Comparison of ENCODE assay signal across 10 mouse cellular contexts in the genomic region with DNA sequence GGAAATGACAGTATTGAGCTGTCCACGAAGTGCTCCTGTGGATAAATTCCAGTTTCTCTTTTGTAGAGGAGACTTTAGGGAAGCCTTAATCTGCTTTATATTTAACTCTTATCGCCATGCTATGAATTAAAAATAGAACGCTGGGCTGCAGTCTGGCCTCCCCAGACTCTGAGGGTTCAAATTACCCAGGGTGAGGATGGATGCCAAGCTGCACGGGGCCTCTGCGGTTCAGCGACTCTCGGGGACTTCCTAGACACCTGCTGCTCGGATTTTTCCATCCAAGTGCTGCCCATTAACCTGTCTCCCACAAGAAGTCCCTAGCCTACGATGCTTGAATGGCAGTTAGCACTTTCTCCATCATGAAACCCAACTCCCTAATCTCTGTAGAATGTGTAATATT.
A peak's percentile ranks its signal among the peaks of the same experiment; 100 is the strongest.
DNase-seq lines count a peak whose midpoint lies in the region; ATAC-seq and TF ChIP-seq lines count a peak whose summit lies in the region.
"Had no signal": no experiment of that assay in that cellular context is flagged by ENCODE, and none has a peak within 500 bp of the region (broad histone marks: within the 10 kb centered on the region; RNA-seq: fewer than 3 reads in every experiment).

No protein-coding gene starts in this region.

- H3K9me3 ChIP-seq in CH12.LX (replicated peaks; ENCODE audit: low read length): no peaks in the 10 kb centered on the region
- no peaks in the 10 kb centered on the region for H3K9me3 ChIP-seq in heart, embryonic 16.5 days (replicated peaks; ENCODE audit: control insufficient read depth, low read length)
- H3K9me3 ChIP-seq: midbrain, embryonic 10.5 days had no signal

- H3K27me3 ChIP-seq in CH12.LX (replicated peaks): no peaks in the 10 kb centered on the region
- no peaks in the 10 kb centered on the region for H3K27me3 ChIP-seq in heart, embryonic 16.5 days (ENCODE audit: control insufficient read depth, insufficient read depth, low read length)

- TF ChIP-seq POLR2A in CH12.LX (IDR thresholded peaks at IDR 0.05; ENCODE audit: low read depth, low read length): no peak
- no peak for TF ChIP-seq POLR2A in lung, adult 2 months (IDR thresholded peaks at IDR 0.05; ENCODE audit: borderline replicate concordance, extremely low read depth, low read depth, low read length)

- in situ Hi-C loops in CH12.LX (cut with MboI; ENCODE audit: low pct_ligation_motif_present, low pct_unique_long_range_greater_than_20kb, low sequenced_read_pairs): loop anchor here (25.0 kb wide), 1 partner anchor 196 kb away; a partner anchor contains a TSS

- no peaks in the 10 kb centered on the region for H3K36me3 ChIP-seq in CH12.LX (replicated peaks in 1 of 2; ENCODE audit: control insufficient read depth in 1 of 2, insufficient read depth in 1 of 2, low read length in 1 of 2)
- no peaks in the 10 kb centered on the region for H3K36me3 ChIP-seq in heart, embryonic 16.5 days (ENCODE audit: control insufficient read depth, insufficient read depth)
- H3K36me3 ChIP-seq: midbrain, embryonic 10.5 days had no signal

- TF ChIP-seq EP300 in CH12.LX (IDR thresholded peaks at IDR 0.05; ENCODE audit: low read length): no peak; the same call in 1 of the 2 replicates

- no peaks in the 10 kb centered on the region for H3K79me2 ChIP-seq in CH12.LX (replicated peaks; ENCODE audit: control insufficient read depth, extremely low read depth, insufficient read depth, poor library complexity, severe bottlenecking)

- H3K9ac ChIP-seq in CH12.LX (ENCODE audit: insufficient read depth, low read depth): no peak overlapping the region
- H3K9ac ChIP-seq in heart, embryonic 16.5 days (ENCODE audit: low read length): peak overlapping the region; percentile 0; the same call in 1 of the 2 replicates

- H3K27ac ChIP-seq in CH12.LX (ENCODE audit: insufficient read depth, low read depth): no peak overlapping the region
- H3K27ac ChIP-seq in heart, embryonic 16.5 days (ENCODE audit: low read length): peak overlapping the region; percentile 93
- H3K27ac ChIP-seq: midbrain, embryonic 10.5 days had no signal

- ATAC-seq in heart, embryonic 16.5 days (replicated peaks; ENCODE audit: extremely low read depth, insufficient read depth, low FRiP score): peak; percentile 83
- ATAC-seq: activated CD4-positive, CD25-positive, alpha-beta regulatory T cell, adult 4 months had no signal

- H3K4me2 ChIP-seq in CH12.LX (ENCODE audit: insufficient read depth, low read depth, poor library complexity, severe bottlenecking): peak overlapping the region; percentile 37; the same call in 1 of the 2 replicates
- H3K4me2 ChIP-seq in heart, embryonic 16.5 days (ENCODE audit: low read depth, low read length): peak overlapping the region; percentile 11; the same call in 1 of the 2 replicates

- no peak overlapping the region for H3K4me3 ChIP-seq in CH12.LX (replicated peaks in 1 of 3; ENCODE audit: low read depth in 2 of 3, low read length in 2 of 3, poor library complexity in 1 of 3)
- no peak overlapping the region for H3K4me3 ChIP-seq in heart, embryonic 16.5 days (ENCODE audit: low read length)
- H3K4me3 ChIP-seq in lung, adult 2 months (replicated peaks; ENCODE audit: extremely low read depth, low read depth, low read length): no peak overlapping the region
- H3K4me3 ChIP-seq: midbrain, embryonic 10.5 days had no signal

- H3K4me1 ChIP-seq in CH12.LX (ENCODE audit: control insufficient read depth in 1 of 2, insufficient read depth in 2 of 2): peaks cover 10 to 28% of the 10 kb centered on the region in 2 experiments; a peak in 3 of 4 replicates
- peaks cover 40% of the 10 kb centered on the region for H3K4me1 ChIP-seq in heart, embryonic 16.5 days (ENCODE audit: control insufficient read depth, insufficient read depth, low read length)
- no peaks in the 10 kb centered on the region for H3K4me1 ChIP-seq in lung, adult 2 months (ENCODE audit: control insufficient read depth, insufficient read depth, low read length)
- H3K4me1 ChIP-seq: midbrain, embryonic 10.5 days had no signal

- TF ChIP-seq RAD21 in CH12.LX (IDR thresholded peaks at IDR 0.05; ENCODE audit: low read depth, low read length): no peak

- WGBS in heart, embryonic 16.5 days: 33% methylated on average over 9 of the region's 9 CpGs
- WGBS in lung, adult 2 months: 58% methylated on average over 9 of the region's 9 CpGs

- dilution Hi-C loops in CH12.LX (cut with MboI; ENCODE audit: extremely low pct_ligation_motif_present, extremely low pct_unique_long_range_greater_than_20kb, low sequenced_read_pairs): no loop called here

- TF ChIP-seq CTCF in CH12.LX (conservative IDR thresholded peaks at IDR 0.05 in 1 of 2, IDR thresholded peaks at IDR 0.05 in 1 of 2; ENCODE audit: low read depth in 2 of 2, low read length in 2 of 2): no peak
- no peak for TF ChIP-seq CTCF in lung, adult 2 months (IDR thresholded peaks at IDR 0.05; ENCODE audit: insufficient read depth, low read length)

- peak; percentile 47 for DNase-seq in CH12.LX (ENCODE audit: extremely low read depth)
- peak; percentile 37 to 57 for DNase-seq in gastrocnemius, adult 8-10 months (ENCODE audit: low spot score in 2 of 2)
- DNase-seq in kidney, postnatal 14 days: peak; percentile 41
- no peak for DNase-seq in embryo, embryonic 11 days
- no peak for DNase-seq in lung, adult 2 months
- DNase-seq in urinary bladder, postnatal 25 days (ENCODE audit: low spot score): no peak
- DNase-seq: thymus, postnatal 36 days had no signal

TF ChIP-seq in CH12.LX, 34 proteins besides CTCF, POLR2A, EP300 and RAD21:
- no peak for TF ChIP-seq CHD1 (IDR thresholded peaks at IDR 0.05; ENCODE audit: low read depth, low read length)
- no peak for TF ChIP-seq ZNF384 (IDR thresholded peaks at IDR 0.05; ENCODE audit: low read depth, low read length)
- no peak for TF ChIP-seq IRF4 (IDR thresholded peaks at IDR 0.05; ENCODE audit: low read depth, low read length)
- TF ChIP-seq HCFC1 (IDR thresholded peaks at IDR 0.05; ENCODE audit: low read depth, low read length): no peak
- TF ChIP-seq GABPA (IDR thresholded peaks at IDR 0.05; ENCODE audit: insufficient replicate concordance, low read depth, low read length): no peak
- no peak for TF ChIP-seq PAX5 (IDR thresholded peaks at IDR 0.05; ENCODE audit: low read length)
- 0 out of 2 replicates have a peak, but pooled peaks have one; percentile 10 for TF ChIP-seq ETS1 (conservative IDR thresholded peaks at IDR 0.05; ENCODE audit: low read depth, low read length)
- TF ChIP-seq UBTF (IDR thresholded peaks at IDR 0.05; ENCODE audit: low read depth, low read length): no peak
- no peak for TF ChIP-seq CHD2 (IDR thresholded peaks at IDR 0.05; ENCODE audit: low read length)
- TF ChIP-seq JUN (IDR thresholded peaks at IDR 0.05; ENCODE audit: insufficient read depth, low read depth, low read length): no peak
- TF ChIP-seq E2F4 (IDR thresholded peaks at IDR 0.05; ENCODE audit: insufficient replicate concordance, low read depth, low read length): no peak
- TF ChIP-seq NELFE (IDR thresholded peaks at IDR 0.05; ENCODE audit: low read depth, low read length): no peak
- 0 out of 2 replicates have a peak, but pooled peaks have one; percentile 37 for TF ChIP-seq RCOR1 (conservative IDR thresholded peaks at IDR 0.05; ENCODE audit: low read depth, low read length)
- TF ChIP-seq MEF2A (IDR thresholded peaks at IDR 0.05; ENCODE audit: borderline replicate concordance, low read depth, low read length): peak; percentile 39; the same call in 1 of the 2 replicates
- no peak for TF ChIP-seq SIN3A (IDR thresholded peaks at IDR 0.05; ENCODE audit: low read length)
- TF ChIP-seq MAX (IDR thresholded peaks at IDR 0.05; ENCODE audit: low read length): peak; percentile 9; the same call in 1 of the 2 replicates
- TF ChIP-seq BHLHE40 (IDR thresholded peaks at IDR 0.05; ENCODE audit: low read depth, low read length): peak; percentile 60
- no peak for TF ChIP-seq POLR2AphosphoS2 (IDR thresholded peaks at IDR 0.05; ENCODE audit: low read depth, low read length)
- TF ChIP-seq ELF1 (IDR thresholded peaks at IDR 0.05; ENCODE audit: low read depth, low read length): no peak

Comparison
In these comparisons a context has a peak if more than half of its experiments do, and no peak if none do; other contexts are left out.
1. DNase-seq: peak in CH12.LX (single experiment), gastrocnemius, adult 8-10 months (2 of 2) and kidney, postnatal 14 days (single experiment); none in embryo, embryonic 11 days (single experiment), lung, adult 2 months (single experiment) and urinary bladder, postnatal 25 days (single experiment).